Mouse (Mus musculus): ENCODE measurements around the gene Lima1.

- TF ChIP-seq CTCF (IDR thresholded peaks at IDR 0.05; ENCODE audit: borderline replicate concordance, insufficient read depth, low read depth, low read length) (no peak), POLR2A (IDR thresholded peaks at IDR 0.05; ENCODE audit: borderline replicate concordance, insufficient read depth, low read length) (no peak)
Observed at GRCm38 (mm10) chr15:99839165-99839840, 36.0 kb downstream of the Lima1 start.
